16 mouse cellular contexts compared by ENCODE assay signal in genomic region chr14:72600375-72600774, GRCm38 (mm10).
DNase-seq lines count a peak whose midpoint lies in the region; ATAC-seq and TF ChIP-seq lines count a peak whose summit lies in the region.
"Had no signal": no experiment of that assay in that cellular context is flagged by ENCODE, and none has a peak within 500 bp of the region (broad histone marks: within the 10 kb centered on the region; RNA-seq: fewer than 3 reads in every experiment).

No protein-coding gene starts in this region.

- ATAC-seq in hindbrain, embryonic 13.5 days (ENCODE audit: low FRiP score) = no peak
- ATAC-seq in hindbrain, embryonic 16.5 days = no peak
- no peak for ATAC-seq in limb, embryonic 12.5 days (ENCODE audit: insufficient number of reproducible peaks, insufficient read depth, low FRiP score, low TSS enrichment, low read depth)
- no peak for ATAC-seq in liver, embryonic 13.5 days (ENCODE audit: low read depth)
- ATAC-seq in forebrain, embryonic 11.5 days (replicated peaks; ENCODE audit: low FRiP score) = no peak
- ATAC-seq: activated CD4-positive, CD25-positive, alpha-beta regulatory T cell, adult 4 months had no signal

- H3K27ac ChIP-seq in hindbrain, embryonic 13.5 days = no peak overlapping the region
- H3K27ac ChIP-seq in hindbrain, embryonic 16.5 days (ENCODE audit: low read depth, low read length) = no peak overlapping the region
- H3K27ac ChIP-seq in limb, embryonic 12.5 days = no peak overlapping the region
- no peak overlapping the region for H3K27ac ChIP-seq in limb, embryonic 10.5 days
- peak overlapping the region; percentile 31 for H3K27ac ChIP-seq in bone marrow macrophage, adult 2 months (ENCODE audit: insufficient read depth, low read depth, low read length)
- H3K27ac ChIP-seq in liver, embryonic 13.5 days = no peak overlapping the region
- no peak overlapping the region for H3K27ac ChIP-seq in forebrain, embryonic 11.5 days (ENCODE audit: low read depth, low read length)
- H3K27ac ChIP-seq: layer of hippocampus, adult 2 months; neural tube, embryonic 12.5 days had no signal

- no peak for TF ChIP-seq POLR2A in bone marrow macrophage, adult 2 months (IDR thresholded peaks at IDR 0.05; ENCODE audit: borderline replicate concordance, low read depth, low read length)

- peaks cover 10% of the 10 kb centered on the region for H3K36me3 ChIP-seq in hindbrain, embryonic 13.5 days
- H3K36me3 ChIP-seq in hindbrain, embryonic 16.5 days (ENCODE audit: control insufficient read depth, insufficient read depth, low read length) = peaks cover 4% of the 10 kb centered on the region; the same call in 1 of the 2 replicates
- peaks cover 20% of the 10 kb centered on the region for H3K36me3 ChIP-seq in limb, embryonic 12.5 days
- H3K36me3 ChIP-seq in limb, embryonic 10.5 days = peaks cover 25% of the 10 kb centered on the region
- no peaks in the 10 kb centered on the region for H3K36me3 ChIP-seq in liver, embryonic 13.5 days
- no peaks in the 10 kb centered on the region; the same call in 1 of the 2 replicates for H3K36me3 ChIP-seq in forebrain, embryonic 11.5 days (ENCODE audit: control insufficient read depth, insufficient read depth, low read length)

- no peaks in the 10 kb centered on the region for H3K27me3 ChIP-seq in hindbrain, embryonic 13.5 days
- no peaks in the 10 kb centered on the region for H3K27me3 ChIP-seq in hindbrain, embryonic 16.5 days (replicated peaks; ENCODE audit: control insufficient read depth, insufficient read depth, low read length)
- no peaks in the 10 kb centered on the region for H3K27me3 ChIP-seq in limb, embryonic 12.5 days
- no peaks in the 10 kb centered on the region for H3K27me3 ChIP-seq in limb, embryonic 10.5 days (ENCODE audit: low read depth, poor library complexity, severe bottlenecking)
- H3K27me3 ChIP-seq in liver, embryonic 13.5 days = no peaks in the 10 kb centered on the region
- no peaks in the 10 kb centered on the region for H3K27me3 ChIP-seq in forebrain, embryonic 11.5 days (ENCODE audit: control insufficient read depth, insufficient read depth, low read length)
- H3K27me3 ChIP-seq: heart, embryonic 12.5 days; neural tube, embryonic 12.5 days had no signal

- DNase-seq in limb, embryonic 10.5 days (ENCODE audit: low spot score) = no peak
- no peak for DNase-seq in liver, embryonic 13.5 days
- no peak for DNase-seq in forebrain, embryonic 11.5 days (ENCODE audit: low spot score)
- DNase-seq in layer of hippocampus, postnatal 10 days (ENCODE audit: low spot score in 2 of 2) = no peak
- DNase-seq: adrenal gland, postnatal 25 days; cerebellum, postnatal 14 days; gastrocnemius, postnatal 36 days; lung, embryonic 14.5 days had no signal

- H3K4me2 ChIP-seq in hindbrain, embryonic 13.5 days = 0 out of 2 replicates have a peak overlapping the region, but pooled peaks have one; percentile 4
- no peak overlapping the region for H3K4me2 ChIP-seq in hindbrain, embryonic 16.5 days (ENCODE audit: low read length)
- H3K4me2 ChIP-seq in limb, embryonic 12.5 days = 0 out of 2 replicates have a peak overlapping the region, but pooled peaks have one; percentile 0
- 0 out of 2 replicates have a peak overlapping the region, but pooled peaks have one; percentile 12 for H3K4me2 ChIP-seq in liver, embryonic 13.5 days
- H3K4me2 ChIP-seq in forebrain, embryonic 11.5 days (ENCODE audit: low read depth, low read length, severe bottlenecking) = no peak overlapping the region
- H3K4me2 ChIP-seq: heart, embryonic 12.5 days; lung, embryonic 14.5 days; neural tube, embryonic 12.5 days had no signal

- H3K9me3 ChIP-seq in hindbrain, embryonic 13.5 days = no peaks in the 10 kb centered on the region
- no peaks in the 10 kb centered on the region for H3K9me3 ChIP-seq in hindbrain, embryonic 16.5 days (ENCODE audit: control insufficient read depth, low read length)
- no peaks in the 10 kb centered on the region for H3K9me3 ChIP-seq in limb, embryonic 12.5 days
- no peaks in the 10 kb centered on the region for H3K9me3 ChIP-seq in limb, embryonic 10.5 days (replicated peaks)
- H3K9me3 ChIP-seq in liver, embryonic 13.5 days (replicated peaks) = no peaks in the 10 kb centered on the region
- no peaks in the 10 kb centered on the region for H3K9me3 ChIP-seq in forebrain, embryonic 11.5 days (ENCODE audit: control insufficient read depth, low read length)
- H3K9me3 ChIP-seq: heart, embryonic 12.5 days; neural tube, embryonic 12.5 days had no signal

- TF ChIP-seq CTCF in bone marrow macrophage, adult 2 months (IDR thresholded peaks at IDR 0.05; ENCODE audit: low read depth, low read length) = no peak

- 88% methylated on average over 6 of the region's 6 CpGs for WGBS in hindbrain, embryonic 13.5 days
- WGBS in hindbrain, embryonic 16.5 days = 87% methylated on average over 6 of the region's 6 CpGs
- 77% methylated on average over 6 of the region's 6 CpGs for whole genome bisulfite sequencing in limb, embryonic 12.5 days
- 73% methylated on average over 6 of the region's 6 CpGs for WGBS in limb, embryonic 10.5 days
- 74% methylated on average over 6 of the region's 6 CpGs for WGBS in liver, embryonic 13.5 days (ENCODE audit: insufficient replicate concordance)
- 90% methylated on average over 6 of the region's 6 CpGs for WGBS in forebrain, embryonic 11.5 days

- H3K9ac ChIP-seq in hindbrain, embryonic 13.5 days = no peak overlapping the region; the same call in 1 of the 2 replicates
- no peak overlapping the region for H3K9ac ChIP-seq in hindbrain, embryonic 16.5 days (ENCODE audit: low read depth, low read length)
- no peak overlapping the region for H3K9ac ChIP-seq in limb, embryonic 12.5 days (replicated peaks)
- H3K9ac ChIP-seq in liver, embryonic 13.5 days = no peak overlapping the region
- H3K9ac ChIP-seq in forebrain, embryonic 11.5 days (ENCODE audit: low read length) = no peak overlapping the region
- H3K9ac ChIP-seq: heart, embryonic 12.5 days; lung, embryonic 14.5 days; neural tube, embryonic 12.5 days had no signal

- peaks cover 24% of the 10 kb centered on the region for H3K4me1 ChIP-seq in hindbrain, embryonic 13.5 days (replicated peaks)
- H3K4me1 ChIP-seq in hindbrain, embryonic 16.5 days (ENCODE audit: control insufficient read depth, insufficient read depth, low read depth, low read length) = peaks cover 22% of the 10 kb centered on the region
- H3K4me1 ChIP-seq in limb, embryonic 12.5 days (replicated peaks) = peaks cover 18% of the 10 kb centered on the region
- peaks cover 22% of the 10 kb centered on the region for H3K4me1 ChIP-seq in limb, embryonic 10.5 days
- H3K4me1 ChIP-seq in bone marrow macrophage, adult 2 months (ENCODE audit: control insufficient read depth, insufficient read depth, low read length) = peaks cover 29% of the 10 kb centered on the region
- peaks cover 22% of the 10 kb centered on the region for H3K4me1 ChIP-seq in liver, embryonic 13.5 days (replicated peaks)
- peaks cover 4% of the 10 kb centered on the region; the same call in 1 of the 2 replicates for H3K4me1 ChIP-seq in forebrain, embryonic 11.5 days (replicated peaks; ENCODE audit: control insufficient read depth, insufficient read depth, low read length)

- H3K4me3 ChIP-seq in hindbrain, embryonic 13.5 days = no peak overlapping the region
- H3K4me3 ChIP-seq in hindbrain, embryonic 16.5 days (ENCODE audit: low read length) = no peak overlapping the region
- no peak overlapping the region for H3K4me3 ChIP-seq in limb, embryonic 12.5 days (replicated peaks)
- H3K4me3 ChIP-seq in limb, embryonic 10.5 days = no peak overlapping the region
- peak overlapping the region; percentile 40 for H3K4me3 ChIP-seq in bone marrow macrophage, adult 2 months (ENCODE audit: insufficient read depth, low read length)
- H3K4me3 ChIP-seq in liver, embryonic 13.5 days (replicated peaks) = no peak overlapping the region
- no peak overlapping the region for H3K4me3 ChIP-seq in forebrain, embryonic 11.5 days (ENCODE audit: low read depth, low read length)
- H3K4me3 ChIP-seq: heart, embryonic 12.5 days; neural tube, embryonic 12.5 days had no signal

Comparison
In these comparisons a context has a peak if more than half of its experiments do, and no peak if none do; other contexts are left out.
1. H3K4me2 ChIP-seq: peak in hindbrain, embryonic 13.5 days (single experiment), limb, embryonic 12.5 days (single experiment) and liver, embryonic 13.5 days (single experiment); none in hindbrain, embryonic 16.5 days (single experiment) and forebrain, embryonic 11.5 days (single experiment).